Mouse (Mus musculus): ENCODE results near the gene Armh3.

DNA sequence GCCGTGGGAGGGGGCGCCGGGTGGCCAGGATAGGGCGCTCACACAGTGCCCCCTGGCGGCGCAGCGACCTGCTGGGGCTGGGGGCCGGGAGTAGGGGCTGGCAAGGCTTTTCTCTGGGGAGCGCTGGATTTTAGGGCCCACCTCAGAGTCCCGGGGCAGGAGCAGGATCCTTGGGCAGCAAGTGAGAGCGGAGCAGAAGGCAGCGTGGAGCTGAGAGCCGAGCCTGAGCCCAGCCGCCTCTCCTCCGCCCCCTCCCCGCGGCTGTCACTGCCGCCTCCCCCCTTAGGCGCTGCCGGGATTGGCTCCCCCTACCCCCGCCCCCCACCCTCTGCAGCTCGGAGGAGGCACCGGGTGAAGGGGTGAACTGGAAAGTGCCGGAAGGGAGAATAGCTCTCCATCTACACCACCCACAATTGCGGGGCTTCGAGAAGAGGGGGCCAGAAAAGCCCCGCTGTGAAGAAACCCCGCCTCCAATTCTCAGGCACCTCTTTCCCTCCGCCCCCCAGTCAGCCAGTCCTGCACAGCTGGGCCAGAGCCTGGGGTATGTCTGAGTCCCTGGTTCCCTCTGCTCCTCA, 182.4 kb downstream of the Armh3 start, which contains the start of gene Kcnip2:
- TF ChIP-seq POU5F1 (IDR thresholded peaks at IDR 0.05; ENCODE audit: borderline replicate concordance, low read length) (no peak), CTCF (conservative IDR thresholded peaks at IDR 0.05; ENCODE audit: low read length) (peak; percentile 32), NANOG (IDR thresholded peaks at IDR 0.05; ENCODE audit: borderline replicate concordance, low read length) (no peak)
